In the genomic region with DNA sequence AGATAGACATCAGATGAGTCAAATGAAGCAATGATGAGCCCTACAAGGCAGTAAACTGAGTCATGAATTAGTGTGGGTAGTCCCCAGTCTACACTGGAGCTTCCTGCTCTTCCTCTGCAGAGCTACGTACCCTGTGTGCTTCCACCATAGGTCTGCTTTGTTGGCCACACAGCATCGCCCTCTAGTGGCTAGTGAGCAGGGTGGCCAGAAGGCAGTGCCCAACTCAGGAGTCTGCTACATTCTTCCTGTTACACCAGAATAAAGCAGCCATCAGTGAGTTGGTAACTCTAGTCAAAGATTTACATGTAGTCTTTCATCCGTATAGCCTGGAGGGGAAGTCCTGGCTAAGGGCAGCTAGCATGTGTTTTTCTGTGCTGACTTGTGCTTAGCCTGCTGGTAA, we compare ENCODE assay signal across 8 mouse cellular contexts. TPM values are rescaled to one million over a fixed set of nuclear protein-coding genes. Genes with fewer than 3 reads are reported as not detected.
DNase-seq lines count a peak whose midpoint lies in the region; ATAC-seq and TF ChIP-seq lines count a peak whose summit lies in the region.

No protein-coding gene starts in this region.

- peaks cover 14% of the 10 kb centered on the region for H3K9me3 ChIP-seq in E14TG2a.4 (ENCODE audit: low read length)
- no peaks in the 10 kb centered on the region for H3K9me3 ChIP-seq in embryonic facial prominence, embryonic 15.5 days (replicated peaks)
- no peaks in the 10 kb centered on the region for H3K9me3 ChIP-seq in lung, embryonic 16.5 days (ENCODE audit: control insufficient read depth, low read length)

- no peak overlapping the region for H3K4me3 ChIP-seq in E14TG2a.4 (replicated peaks; ENCODE audit: low read length)
- no peak overlapping the region for H3K4me3 ChIP-seq in embryonic facial prominence, embryonic 15.5 days (replicated peaks)
- no peak overlapping the region for H3K4me3 ChIP-seq in lung, embryonic 16.5 days (ENCODE audit: low read length)

- H3K27me3 ChIP-seq in E14TG2a.4 (ENCODE audit: insufficient read depth, low read length) = no peaks in the 10 kb centered on the region
- H3K27me3 ChIP-seq in embryonic facial prominence, embryonic 15.5 days = no peaks in the 10 kb centered on the region
- H3K27me3 ChIP-seq in lung, embryonic 16.5 days (ENCODE audit: control insufficient read depth, insufficient read depth, low read depth, low read length) = no peaks in the 10 kb centered on the region

- 22% methylated on average over 3 of the region's 3 CpGs for WGBS in embryonic facial prominence, embryonic 15.5 days
- WGBS in lung, embryonic 16.5 days = 28% methylated on average over 3 of the region's 3 CpGs

- peak; percentile 64 for DNase-seq in adrenal gland, postnatal 25 days
- peak; percentile 81 to 85 for DNase-seq in heart, postnatal 10 days
- DNase-seq in kidney, postnatal 36 days = peak; percentile 85 to 90
- DNase-seq in ovary, postnatal 36 days (ENCODE audit: low spot score) = peak; percentile 59
- peak; percentile 80 for DNase-seq in thymus, postnatal 25 days

- ATAC-seq in embryonic facial prominence, embryonic 15.5 days (ENCODE audit: insufficient number of reproducible peaks, low FRiP score, low TSS enrichment, low read depth) = peak; percentile 64; the same call in 1 of the 2 replicates
- ATAC-seq in lung, embryonic 16.5 days (ENCODE audit: low read depth) = peak; percentile 77

- no peak overlapping the region for H3K9ac ChIP-seq in embryonic facial prominence, embryonic 15.5 days
- H3K9ac ChIP-seq in lung, embryonic 16.5 days (ENCODE audit: low read length) = no peak overlapping the region

- intact Hi-C loops in heart, postnatal 10 days (cut with DNase I) = loop anchor here (2.0 to 5.0 kb wide), 2 partner anchors 25 to 51 kb away; no protein-coding TSS in a partner anchor

- TF ChIP-seq CTCF in E14TG2a.4 (conservative IDR thresholded peaks at IDR 0.05; ENCODE audit: low read length) = peak; percentile 78

- H3K27ac ChIP-seq in embryonic facial prominence, embryonic 15.5 days (replicated peaks) = no peak overlapping the region
- no peak overlapping the region for H3K27ac ChIP-seq in lung, embryonic 16.5 days (ENCODE audit: low read length)

- H3K4me2 ChIP-seq in embryonic facial prominence, embryonic 15.5 days (replicated peaks) = no peak overlapping the region
- no peak overlapping the region for H3K4me2 ChIP-seq in lung, embryonic 16.5 days (ENCODE audit: low read depth, low read length)

- peaks cover 98% of the 10 kb centered on the region for H3K36me3 ChIP-seq in E14TG2a.4 (ENCODE audit: insufficient read depth, low read length)
- peaks cover 87% of the 10 kb centered on the region for H3K36me3 ChIP-seq in embryonic facial prominence, embryonic 15.5 days
- peaks cover 55% of the 10 kb centered on the region for H3K36me3 ChIP-seq in lung, embryonic 16.5 days (ENCODE audit: control insufficient read depth, insufficient read depth, low read length)

- no peaks in the 10 kb centered on the region for H3K4me1 ChIP-seq in E14TG2a.4 (replicated peaks; ENCODE audit: low read depth, low read length)
- H3K4me1 ChIP-seq in embryonic facial prominence, embryonic 15.5 days = no peaks in the 10 kb centered on the region; the same call in 1 of the 2 replicates
- H3K4me1 ChIP-seq in lung, embryonic 16.5 days (replicated peaks; ENCODE audit: control insufficient read depth, insufficient read depth, low read length) = no peaks in the 10 kb centered on the region

RNA-seq across cellular contexts. Expression of gene Acvr1b, which starts 24.4 kb away (rescaled TPM):
- total RNA-seq in adrenal gland, postnatal 25 days (2021) = 9.0 and 11.2 TPM in 2 replicates
- polyA plus RNA-seq in embryonic facial prominence, embryonic 15.5 days (2015; fragmentation: Nextera tagmentation; extraction: Ambion mirVana) = 10.5 and 11.4 TPM in 2 replicates
- 10 to 100 TPM; 18.7 to 20.9 TPM for total RNA-seq in heart, postnatal 10 days (2021)
- polyA plus RNA-seq in lung, embryonic 16.5 days (2015; fragmentation: Nextera tagmentation; extraction: Ambion mirVana) = 6.8 and 7.9 TPM in 2 replicates

RNA-seq across cellular contexts. Expression of gene Grasp, which starts 25.8 kb away (rescaled TPM):
- total RNA-seq in adrenal gland, postnatal 25 days (2021) = 9.8 and 16.3 TPM in 2 replicates
- 11.4 and 15.1 TPM in 2 replicates for polyA plus RNA-seq in embryonic facial prominence, embryonic 15.5 days (2015; fragmentation: Nextera tagmentation; extraction: Ambion mirVana)
- total RNA-seq in heart, postnatal 10 days (2021) = 10 to 100 TPM; 14.9 to 18.0 TPM
- 5.6 and 6.1 TPM in 2 replicates for polyA plus RNA-seq in lung, embryonic 16.5 days (2015; fragmentation: Nextera tagmentation; extraction: Ambion mirVana)

RNA-seq across cellular contexts. Expression of gene Nr4a1, which starts 55.9 kb away (rescaled TPM):
- 98.7 and 131 TPM in 2 replicates for total RNA-seq in adrenal gland, postnatal 25 days (2021)
- polyA plus RNA-seq in embryonic facial prominence, embryonic 15.5 days (2015; fragmentation: Nextera tagmentation; extraction: Ambion mirVana) = 16.0 and 16.4 TPM in 2 replicates
- 10 to 100 TPM; 16.8 to 20.4 TPM for total RNA-seq in heart, postnatal 10 days (2021)
- polyA plus RNA-seq in lung, embryonic 16.5 days (2015; fragmentation: Nextera tagmentation; extraction: Ambion mirVana) = 10.8 and 11.5 TPM in 2 replicates
